Mouse (Mus musculus): ENCODE results near the gene Sec24b.

- no peak for TF ChIP-seq TCF12 (IDR thresholded peaks at IDR 0.05; ENCODE audit: insufficient read depth, poor library complexity, severe bottlenecking)
- TF ChIP-seq MAX (IDR thresholded peaks at IDR 0.05; ENCODE audit: low read depth) = no peak
- TF ChIP-seq POLR2A (IDR thresholded peaks at IDR 0.05; ENCODE audit: insufficient read length, low read depth) = no peak
- no peak for TF ChIP-seq REST (IDR thresholded peaks at IDR 0.05; ENCODE audit: insufficient read depth, insufficient read length)
- no peak for TF ChIP-seq MYOD1 (IDR thresholded peaks at IDR 0.05; ENCODE audit: control insufficient read depth in 1 of 3, insufficient read length in 2 of 3, low read depth in 2 of 3)
- TF ChIP-seq USF1 (IDR thresholded peaks at IDR 0.05; ENCODE audit: low read depth) = no peak
- TF ChIP-seq CEBPB (IDR thresholded peaks at IDR 0.05; ENCODE audit: insufficient read depth, poor library complexity, severe bottlenecking) = no peak
- TF ChIP-seq POLR2AphosphoS2 (IDR thresholded peaks at IDR 0.05; ENCODE audit: insufficient read length, low read depth) = no peak
- TF ChIP-seq E2F4 (IDR thresholded peaks at IDR 0.05; ENCODE audit: insufficient read depth) = no peak
- TF ChIP-seq MYOG (IDR thresholded peaks at IDR 0.05; ENCODE audit: control insufficient read depth in 1 of 3, insufficient read depth in 1 of 3, insufficient read length in 2 of 3, low read depth in 2 of 3) = no peak
- TF ChIP-seq SRF (IDR thresholded peaks at IDR 0.05; ENCODE audit: control insufficient read depth, insufficient read length, low read depth) = no peak
- no peak for TF ChIP-seq TCF3 (IDR thresholded peaks at IDR 0.05; ENCODE audit: insufficient read length, low read depth)
These were observed 120.1 kb downstream of the Sec24b start for GRCm38 (mm10) chr3:129941291-129941690.
